Mouse (Mus musculus) naive thymus-derived CD4-positive, alpha-beta T cell, adult 2 months (primary cell): ENCODE measurements around the gene Dnali1.

ENCODE experiments used
- DNase-seq: peaks from one replicate; pipeline ENCODE4 v3.0.0-alpha.2; 2011; ENCODE audit warnings: low read depth

The Dnali1 gene

DNA sequence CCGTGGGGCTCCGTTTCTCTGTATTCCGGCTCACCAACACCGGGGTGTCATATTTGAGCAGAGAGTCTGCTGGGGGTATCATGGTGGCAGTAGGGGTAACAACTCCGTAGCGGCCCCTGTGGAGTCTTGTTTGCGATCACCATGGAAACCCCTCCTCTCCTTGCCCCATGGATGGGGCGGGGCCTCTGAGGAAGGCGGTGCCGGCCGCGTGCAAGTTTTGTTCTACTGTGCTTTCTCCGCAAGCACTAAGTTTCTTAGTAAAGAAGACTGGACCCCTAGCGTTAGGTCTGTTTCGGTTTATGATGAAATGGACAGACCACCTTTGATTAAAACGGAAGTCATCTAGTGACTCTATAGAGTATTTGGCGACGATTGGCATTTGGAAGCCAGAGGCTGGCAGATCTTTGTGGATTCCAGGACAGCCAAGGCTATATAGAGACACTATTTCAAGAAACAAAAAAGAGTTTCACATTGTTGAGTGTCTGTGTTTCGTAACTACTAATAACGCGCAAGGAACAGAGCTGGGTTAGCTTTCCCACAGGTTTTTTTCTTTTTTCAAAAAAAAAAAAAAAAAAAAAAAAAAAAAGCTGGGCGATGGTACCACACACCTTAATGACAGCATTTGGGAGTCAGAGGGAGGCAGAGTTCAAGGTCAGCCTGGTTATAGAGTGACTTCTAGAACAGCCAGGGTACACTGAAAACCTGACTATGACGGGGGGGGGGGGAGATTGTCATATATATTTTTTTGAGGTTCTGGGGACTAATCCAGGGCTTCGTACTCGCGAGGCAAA is at the start of gene Dnali1:
Gene Dnali1, minus strand, starts transcription at position 187 of the 791 bp plus-strand sequence.
- DNase-seq: peak; percentile 75

DNA sequence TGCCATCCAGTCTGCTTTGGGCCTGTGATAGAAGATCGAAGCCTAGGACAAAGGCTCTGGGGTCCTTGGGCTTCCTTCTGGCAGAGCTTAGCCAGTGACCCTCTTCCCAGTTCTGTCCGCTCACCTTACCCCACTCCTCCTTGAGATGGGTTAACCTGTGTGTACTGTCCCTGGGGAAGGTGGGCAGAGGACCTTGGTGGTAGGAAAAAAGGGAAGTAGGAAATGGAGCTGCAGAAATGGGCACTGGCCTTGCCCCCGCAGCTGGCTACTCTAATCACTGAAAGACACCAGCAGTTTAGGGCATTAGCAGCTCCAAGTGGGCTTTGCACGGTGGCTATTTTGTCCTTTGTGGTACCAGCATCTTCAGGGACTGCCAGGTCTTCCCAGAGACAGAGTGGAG is 49.6 kb upstream of the Dnali1 start:
- no peak for DNase-seq

DNA sequence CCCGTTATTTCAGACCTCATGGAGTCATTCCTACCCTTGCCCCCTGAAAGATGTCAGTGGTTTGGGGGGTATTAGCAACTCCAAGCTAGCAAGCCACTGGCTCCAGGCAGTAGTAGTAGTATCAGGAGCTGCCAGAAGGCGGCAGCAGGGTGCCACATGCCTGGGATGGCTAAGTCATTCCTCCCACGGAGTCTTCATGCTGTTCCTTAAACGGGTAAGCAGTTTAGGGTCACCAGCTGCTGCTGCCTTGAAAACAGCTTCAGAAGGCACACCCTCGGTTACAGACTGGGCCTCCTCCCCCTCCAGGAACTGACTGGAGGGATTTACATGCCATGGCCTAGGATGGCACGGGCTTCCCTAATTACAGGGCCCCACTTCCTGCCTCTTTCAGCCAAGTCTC is 49.1 kb upstream of the Dnali1 start:
- peak; percentile 81 for DNase-seq

DNA sequence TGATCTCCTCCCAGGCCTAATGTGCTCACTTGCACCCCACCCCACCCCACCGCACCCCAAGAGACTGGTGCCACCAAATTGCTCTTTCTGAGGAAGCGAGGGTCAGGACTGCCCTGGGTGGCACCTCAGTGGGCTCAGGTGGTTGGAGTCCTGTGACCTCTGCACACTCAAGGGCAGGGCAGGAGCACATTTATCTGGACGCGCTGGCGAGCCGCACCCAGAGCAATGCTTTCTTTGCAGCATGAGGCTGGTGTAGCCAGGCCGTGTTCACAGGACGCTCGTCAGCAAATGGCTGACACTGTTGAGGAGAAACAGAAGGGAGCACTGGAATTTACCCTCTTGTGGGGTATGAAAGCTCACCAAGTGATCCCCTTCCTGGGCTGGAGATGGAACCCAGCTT is 39.9 kb upstream of the Dnali1 start:
- DNase-seq: no peak

DNA sequence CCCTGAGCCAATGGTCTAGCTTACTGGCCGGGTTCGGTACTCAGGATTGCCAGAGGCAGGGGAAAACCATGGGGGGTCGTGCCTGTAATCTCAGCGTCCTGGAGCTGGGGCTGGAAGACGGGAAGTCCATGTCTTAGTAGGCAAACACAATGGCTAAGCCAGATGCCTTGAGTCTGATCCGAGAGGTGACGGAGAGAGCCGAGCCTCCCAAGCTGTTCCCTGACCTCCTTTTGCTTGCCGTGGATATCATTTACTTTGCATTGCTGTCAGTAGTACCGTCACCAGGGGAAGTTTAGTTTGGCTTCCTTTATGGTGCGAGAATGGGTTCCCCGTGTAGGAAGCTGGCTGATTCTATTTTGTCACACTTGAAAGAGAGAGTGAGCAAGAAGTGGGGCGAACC is 35.8 kb upstream of the Dnali1 start:
- no peak for DNase-seq

DNA sequence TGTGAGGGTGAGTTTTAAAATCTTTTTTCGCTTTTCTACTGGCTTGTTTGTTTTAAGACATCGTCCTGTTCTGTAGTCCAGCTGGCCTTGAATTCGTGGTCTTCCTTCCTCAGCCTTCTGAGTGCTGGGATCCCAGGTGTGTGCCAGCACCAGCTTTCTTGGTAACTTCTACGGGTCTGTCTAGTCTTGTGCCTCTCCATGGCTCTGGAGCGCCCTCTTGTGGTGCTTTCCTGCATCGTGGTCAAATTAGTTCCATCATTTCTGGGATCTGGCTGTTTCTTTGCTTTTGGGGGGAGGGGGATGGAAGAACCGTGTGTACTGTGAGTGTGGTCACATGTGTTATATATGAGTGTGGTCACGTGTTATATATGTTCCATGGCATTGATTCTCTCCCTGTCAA is 34.0 kb upstream of the Dnali1 start:
- peak; percentile 92 for DNase-seq

DNA sequence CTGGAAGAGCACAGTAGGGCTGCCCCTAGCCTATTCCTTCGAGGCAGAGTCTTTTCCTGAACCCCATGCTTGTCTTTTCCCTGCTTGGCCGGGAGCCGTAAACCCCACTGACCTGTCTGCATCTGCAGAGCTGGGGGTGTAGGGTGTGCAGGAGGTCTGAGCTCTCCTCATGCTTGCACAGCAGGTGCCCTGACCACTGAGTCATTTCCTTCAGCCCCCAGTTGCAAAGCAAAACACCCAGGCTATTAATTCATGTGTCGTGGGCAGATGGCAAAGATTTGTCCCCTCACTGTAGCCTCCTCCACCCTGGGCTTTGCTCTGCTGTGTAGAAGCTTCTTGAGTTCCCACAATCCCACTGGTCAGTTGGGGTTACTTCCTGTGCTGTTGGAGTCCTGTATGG is 31.9 kb upstream of the Dnali1 start:
- DNase-seq: no peak

DNA sequence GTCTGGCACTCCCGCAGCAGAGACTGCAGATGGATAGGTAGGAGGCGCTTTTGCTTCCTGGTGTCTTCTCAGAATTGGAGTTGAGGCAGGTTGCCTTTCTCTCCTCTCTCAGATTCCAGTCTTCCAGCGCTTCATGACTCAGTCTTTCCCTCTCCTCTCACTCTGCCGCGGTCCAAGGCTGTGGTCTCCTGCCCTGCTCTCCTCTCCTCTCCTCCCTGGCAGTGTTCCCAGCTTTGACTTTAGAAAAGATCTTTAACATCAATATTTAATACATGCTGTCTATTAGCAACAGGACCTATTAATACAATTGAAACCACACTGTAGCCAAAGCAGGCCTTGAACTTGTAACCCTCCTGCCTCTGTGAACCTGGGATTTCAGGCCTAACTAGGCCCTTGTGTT is 30.6 kb upstream of the Dnali1 start:
- DNase-seq: no peak

DNA sequence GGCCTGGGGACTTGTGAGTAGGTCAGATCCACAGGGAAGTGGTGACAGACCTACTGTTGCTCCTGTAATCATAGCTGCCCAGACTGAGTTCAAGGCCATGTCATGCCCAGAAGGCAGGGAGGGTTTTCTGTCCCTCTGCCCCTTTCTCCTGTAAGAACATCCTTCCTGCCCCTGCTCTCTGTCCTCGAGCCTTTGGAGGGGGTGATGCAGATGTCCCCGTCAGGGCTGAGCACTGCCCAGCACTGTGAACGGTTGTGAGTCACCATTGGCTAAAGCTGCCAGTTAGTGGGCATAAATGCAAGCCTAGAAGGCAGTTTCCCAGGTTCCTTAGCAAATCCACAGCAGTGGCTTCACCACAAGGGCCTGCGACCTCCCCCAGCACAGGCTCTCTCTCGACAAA is 27.5 kb upstream of the Dnali1 start:
- no peak for DNase-seq

DNA sequence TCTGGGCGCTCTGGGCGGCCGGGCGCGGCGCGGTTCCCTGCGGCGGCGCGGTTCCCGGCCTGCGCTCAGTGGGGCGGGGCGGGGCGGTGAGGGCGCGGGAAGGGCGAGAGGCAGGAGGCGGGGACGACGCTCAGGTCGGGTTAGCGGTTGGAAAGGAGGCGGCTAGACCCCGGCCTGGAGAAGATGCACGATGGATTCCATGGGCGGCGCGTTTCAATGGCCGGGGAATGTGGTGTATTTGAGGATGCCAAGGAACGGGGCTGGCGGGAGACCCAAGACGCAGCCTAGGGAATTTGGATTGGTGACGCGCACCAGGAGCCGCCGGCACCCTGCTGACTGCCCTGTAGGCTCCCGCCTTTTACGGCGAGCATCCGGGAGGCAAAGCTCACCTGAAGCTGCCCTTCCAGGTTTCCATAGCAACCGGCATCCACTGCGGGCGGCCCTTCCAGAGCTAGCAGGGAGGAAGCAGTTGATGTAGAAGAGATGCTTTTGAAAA is 19.9 kb upstream of the Dnali1 start:
- peak; percentile 75 for DNase-seq

DNA sequence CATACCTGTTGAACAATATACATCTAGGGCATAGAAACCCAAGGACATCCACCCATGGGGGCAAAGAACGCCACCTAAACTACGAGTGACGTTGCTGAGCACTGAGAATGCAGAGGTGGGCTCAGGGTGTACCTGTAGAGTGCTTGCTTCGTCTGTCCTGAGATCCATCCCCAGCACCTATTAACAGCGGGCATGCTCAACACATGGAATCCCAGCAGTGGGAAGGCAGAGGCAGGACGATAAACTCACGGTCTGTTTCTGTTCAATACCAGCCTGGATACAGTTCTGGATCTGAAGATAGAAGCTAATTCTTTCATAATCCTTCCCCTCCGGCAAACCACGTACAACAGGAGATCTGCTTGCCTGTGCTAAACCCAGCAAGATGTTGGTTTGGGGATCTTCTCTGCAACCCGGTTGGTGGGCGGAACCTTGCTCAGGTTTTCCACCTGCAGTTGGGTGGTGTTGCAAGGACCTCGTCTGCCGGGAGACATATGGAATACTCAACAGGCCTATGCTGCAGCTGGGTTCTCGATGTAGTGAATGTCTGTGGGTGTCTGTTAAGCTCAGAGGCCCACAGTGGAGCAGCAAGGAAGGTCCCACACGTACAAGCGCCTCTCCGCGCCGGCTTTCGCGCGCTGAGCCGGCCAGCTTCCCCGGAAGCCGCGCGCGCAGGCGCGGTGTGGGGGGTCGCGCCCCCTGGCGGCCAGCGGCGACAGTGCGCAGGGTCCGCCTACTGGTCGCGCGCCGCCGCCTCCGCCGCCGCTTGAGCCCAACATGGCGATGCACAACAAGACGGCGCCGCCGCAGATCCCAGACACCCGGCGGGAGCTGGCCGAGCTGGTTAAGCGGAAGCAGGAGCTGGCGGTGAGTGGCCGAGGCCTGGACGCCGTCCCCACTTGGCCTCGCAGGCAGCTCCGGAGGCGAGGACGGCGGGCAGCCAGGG is 19.2 kb upstream of the Dnali1 start, which contains the start of gene Meaf6:
Gene Meaf6, plus strand, starts transcription at position 732 of the 943 bp plus-strand sequence.
- DNase-seq: peak; percentile 96

DNA sequence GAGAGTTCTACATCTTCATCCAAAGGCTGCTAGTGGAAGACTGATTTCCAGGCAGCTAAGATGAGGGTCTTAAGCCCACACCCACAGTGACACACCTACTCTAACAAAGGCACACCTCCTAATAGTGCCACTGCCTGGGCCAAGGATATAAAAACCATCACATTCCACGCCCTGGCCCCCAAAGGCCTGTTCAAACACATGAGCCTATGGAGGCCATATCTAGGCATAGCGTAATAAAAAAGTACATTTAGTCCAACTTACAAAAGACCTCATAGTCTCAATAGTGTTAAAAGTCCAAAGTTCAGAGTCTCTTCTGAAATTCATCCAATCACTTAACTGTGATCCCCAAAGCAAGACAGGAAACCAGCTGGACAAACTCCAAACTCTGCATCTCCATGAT is 13.2 kb upstream of the Dnali1 start:
- DNase-seq: no peak

DNA sequence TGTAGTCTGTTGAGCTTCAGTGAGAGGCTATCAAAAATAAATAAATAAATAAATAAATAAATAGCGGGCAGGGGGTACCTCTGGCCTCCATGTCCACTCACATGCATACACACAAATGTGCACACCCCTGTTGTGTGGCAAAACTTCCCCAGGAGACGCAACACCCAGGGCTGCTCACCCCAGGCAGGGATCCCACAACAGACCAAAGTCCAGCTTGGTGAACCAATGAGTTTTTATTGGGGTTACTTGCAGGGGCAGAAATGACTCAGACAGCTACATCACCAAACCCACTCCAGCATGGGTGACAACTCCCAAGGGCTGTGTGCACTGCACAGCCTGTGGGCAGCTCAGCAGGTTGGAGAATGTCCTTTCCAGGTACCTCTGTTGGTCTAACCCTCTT is 12.2 kb upstream of the Dnali1 start:
- DNase-seq: no peak

DNA sequence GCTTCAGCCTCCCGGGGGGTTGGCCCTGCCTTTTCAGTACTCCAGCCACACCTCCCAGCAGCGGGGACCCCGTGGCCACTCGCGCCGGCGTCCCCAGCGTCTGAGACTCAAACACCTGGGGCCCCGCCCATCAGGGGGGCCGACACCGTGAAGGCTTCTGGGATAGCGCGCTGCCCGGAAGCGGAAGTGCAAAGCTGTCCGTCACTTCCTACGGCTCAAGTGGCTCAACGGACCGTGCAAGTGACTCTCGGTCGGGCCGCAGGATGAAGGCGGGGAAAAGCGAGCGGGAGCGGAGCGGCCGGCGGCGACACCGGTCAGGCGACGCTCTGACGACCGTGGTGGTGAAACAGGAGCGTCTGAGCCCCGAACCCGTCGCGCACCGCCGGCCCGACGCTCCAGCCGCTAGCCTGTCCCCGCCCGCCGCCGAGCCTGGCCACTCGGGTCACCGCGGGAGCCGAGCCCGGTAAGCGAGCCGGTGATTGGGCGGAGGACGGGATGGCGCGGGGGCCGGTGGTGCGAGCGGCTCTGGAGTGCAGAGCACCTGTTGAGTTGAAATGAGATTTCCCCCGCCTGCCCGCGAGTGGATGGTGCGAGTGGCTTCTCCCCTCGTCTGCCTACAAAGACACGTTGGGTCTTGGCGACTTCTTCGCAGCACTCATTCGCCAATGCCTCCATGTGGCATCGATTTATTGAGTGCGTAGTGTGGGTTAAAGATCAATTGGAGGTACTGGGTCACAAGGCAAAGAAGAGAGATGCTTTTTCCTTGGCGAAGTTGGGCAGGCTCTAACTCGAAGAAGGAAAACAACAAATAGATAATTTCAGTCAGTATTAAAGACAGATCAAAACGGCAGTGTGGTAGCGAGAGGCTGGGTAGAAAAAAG is 1.2 kb upstream of the Dnali1 start, which contains the start of gene Snip1:
Gene Snip1, plus strand, starts transcription at position 183 of the 881 bp plus-strand sequence.
- DNase-seq: peak; percentile 90

DNA sequence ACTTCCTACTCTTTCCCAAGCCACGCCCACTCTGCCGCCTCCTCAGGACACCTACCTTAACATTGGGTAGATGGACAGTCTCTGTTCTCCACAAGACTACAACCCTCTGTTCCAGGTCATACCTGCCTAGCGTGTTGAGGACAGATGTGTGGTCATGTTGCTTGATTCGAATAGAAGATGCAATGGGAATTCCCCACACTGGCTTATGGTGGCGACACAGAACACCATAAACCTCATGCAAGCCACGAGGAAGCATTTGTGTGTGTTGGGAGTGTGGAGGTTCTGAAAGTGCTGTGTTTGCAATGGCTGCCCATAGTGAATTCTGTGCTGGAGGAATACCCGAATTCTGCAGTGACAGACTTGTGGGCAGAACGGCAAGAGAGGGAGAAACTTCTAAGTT is 1.7 kb downstream of the Dnali1 start:
- no peak for DNase-seq

DNA sequence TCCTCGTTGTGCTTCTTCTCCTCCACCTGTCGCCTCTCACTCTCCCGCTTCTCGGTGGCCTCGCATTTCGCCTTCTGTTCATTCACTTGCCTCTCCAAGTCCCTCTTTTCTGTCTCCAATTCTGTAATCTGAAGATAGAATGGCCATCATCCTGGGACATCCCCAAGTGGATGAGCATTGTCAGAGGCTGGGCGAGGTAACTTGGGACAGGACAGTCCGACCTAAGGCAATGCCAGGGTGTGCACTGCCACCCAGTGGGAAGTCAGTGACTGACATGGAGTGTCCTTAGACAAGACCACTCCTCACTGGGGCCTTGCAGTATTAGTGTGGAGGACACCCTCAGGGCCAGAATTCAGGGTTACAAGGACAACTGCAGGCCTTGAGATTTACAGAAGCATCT is 6.5 kb downstream of the Dnali1 start:
- DNase-seq: peak; percentile 45

DNA sequence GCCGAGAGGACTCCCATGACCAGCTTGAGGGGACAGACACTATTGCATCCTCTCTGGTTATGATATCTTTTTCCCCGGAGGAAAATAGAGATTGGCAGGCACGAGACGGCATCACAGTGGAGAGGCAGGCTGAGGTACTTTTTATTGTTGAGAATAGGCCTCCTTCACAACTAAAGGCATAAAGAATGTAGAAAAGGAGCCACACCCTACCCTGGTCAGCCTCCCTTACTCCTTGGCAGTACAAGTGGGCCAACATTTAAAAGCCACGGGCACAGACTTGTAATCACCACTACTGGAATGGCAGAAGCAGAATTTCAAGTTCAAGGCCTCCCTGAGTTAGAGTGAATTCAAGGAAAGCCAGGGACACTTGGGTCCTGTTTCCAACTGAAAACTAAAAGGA is 7.5 kb downstream of the Dnali1 start:
- DNase-seq: no peak

DNA sequence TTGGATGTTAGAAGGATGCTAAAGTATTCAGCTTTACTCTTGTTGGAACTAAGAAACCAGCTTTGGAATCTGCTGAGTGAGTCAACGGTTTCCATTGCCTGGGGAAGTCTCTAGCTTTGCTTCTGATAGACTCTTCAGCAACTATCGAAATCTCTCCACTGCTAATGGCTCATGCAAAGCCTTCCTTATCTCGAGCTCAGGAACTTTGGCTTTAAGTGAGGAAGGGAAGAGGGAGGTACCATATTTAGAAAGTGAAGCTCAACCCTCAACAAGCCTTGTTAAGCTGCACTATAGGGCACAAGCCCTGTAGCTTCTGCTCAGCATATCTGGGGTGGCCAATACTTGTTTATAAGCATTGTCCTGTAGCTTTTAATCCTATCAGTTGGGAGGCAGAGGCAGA is 8.2 kb downstream of the Dnali1 start:
- DNase-seq: no peak

DNA sequence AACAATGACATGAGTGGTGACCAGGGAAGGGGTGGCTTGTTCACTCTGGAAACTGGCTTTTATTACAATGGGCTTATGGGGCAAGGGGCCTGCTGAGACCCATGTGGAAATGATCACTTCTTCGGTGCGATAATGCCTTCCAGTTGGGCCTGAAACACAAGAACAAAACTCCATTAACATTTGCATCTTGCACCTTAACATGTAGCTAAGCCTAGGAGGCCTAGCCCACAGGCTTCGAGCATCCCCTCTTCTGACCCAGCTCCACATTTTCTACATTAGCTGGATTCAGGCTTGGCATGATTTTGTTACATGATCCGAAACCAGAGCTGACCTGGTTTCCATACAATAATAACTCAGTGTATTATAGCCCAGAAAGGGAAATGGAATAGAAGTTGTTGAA is 9.0 kb downstream of the Dnali1 start:
- no peak for DNase-seq

DNA sequence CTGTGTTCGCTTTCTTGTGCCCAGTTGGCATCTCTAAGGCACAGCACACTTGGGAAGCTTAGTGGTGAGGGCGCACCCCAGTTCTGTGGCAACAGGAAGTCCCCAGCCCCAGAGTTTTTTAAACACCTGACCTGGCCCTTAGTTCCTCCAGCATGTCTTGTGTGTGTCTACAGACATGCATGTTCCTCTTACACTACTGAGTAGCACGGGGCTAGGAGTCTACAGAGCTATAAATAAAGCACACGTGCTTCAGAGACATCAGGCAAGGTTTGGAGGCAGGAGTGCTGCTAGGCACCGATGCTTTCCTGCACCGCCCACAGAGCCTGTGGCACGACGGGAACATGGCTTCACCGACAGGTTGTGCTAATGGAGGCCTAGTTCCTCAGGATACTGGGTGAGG is 10.1 kb downstream of the Dnali1 start:
- DNase-seq: no peak

DNA sequence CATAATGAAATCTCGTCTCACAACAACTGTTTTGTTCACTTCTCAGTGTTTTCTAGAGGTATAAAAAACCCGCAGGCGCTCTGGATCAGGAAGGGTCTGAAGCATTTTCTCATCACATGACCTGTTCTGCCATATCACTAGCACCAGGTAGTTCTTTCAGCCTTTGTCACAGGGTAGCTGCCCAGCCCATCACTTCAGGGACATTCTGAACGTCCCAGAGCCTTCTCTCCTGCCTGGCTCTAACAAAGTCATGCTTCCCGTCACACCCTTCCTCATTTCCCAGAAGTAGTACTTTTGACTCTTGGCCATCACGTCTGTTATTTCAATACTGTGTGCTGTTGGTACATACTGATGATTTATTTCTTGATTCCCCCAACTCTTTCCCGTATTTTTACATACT is 21.0 kb downstream of the Dnali1 start:
- no peak for DNase-seq

DNA sequence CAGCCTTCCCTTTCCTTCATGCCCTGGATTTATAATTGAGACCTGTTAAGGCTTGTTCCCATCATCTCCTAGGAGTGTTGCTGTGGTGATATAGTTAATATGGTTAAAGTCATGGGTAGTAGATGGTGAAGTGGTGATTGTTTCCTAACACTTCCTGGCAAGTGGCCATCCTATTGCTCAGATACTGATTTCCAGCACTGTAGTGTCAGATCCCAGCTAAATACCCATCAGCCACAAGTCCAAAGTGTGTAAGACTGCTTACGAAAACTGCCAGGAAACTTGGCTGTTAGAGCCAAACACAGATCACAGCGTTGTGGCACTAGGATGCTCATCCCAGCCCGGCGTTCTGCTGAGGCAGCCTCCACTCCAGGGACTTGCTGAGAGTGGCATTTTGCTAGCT is 31.2 kb downstream of the Dnali1 start:
- no peak for DNase-seq
